Mouse (Mus musculus) activated CD4-positive, CD25-positive, alpha-beta regulatory T cell, adult 4 months (primary cell): ENCODE measurements around the gene Olfr9. TPM values are rescaled to one million over a fixed set of nuclear protein-coding genes. Genes with fewer than 3 reads are reported as not detected.

Experiments
- ATAC-seq: one replicate; pipeline ENCODE4 v1.8.0; 2017
- polyA plus RNA-seq, 2 experiments: library from polyadenylated mRNA; unstranded; fragments of 100-300 nt; shearing (Covaris generic); gene quantifications; one replicate each; pipeline ENCODE4 v1.2.1; 2017

The Olfr9 gene
- polyA plus RNA-seq, 2 experiments from 2014 or later: not detected

DNA sequence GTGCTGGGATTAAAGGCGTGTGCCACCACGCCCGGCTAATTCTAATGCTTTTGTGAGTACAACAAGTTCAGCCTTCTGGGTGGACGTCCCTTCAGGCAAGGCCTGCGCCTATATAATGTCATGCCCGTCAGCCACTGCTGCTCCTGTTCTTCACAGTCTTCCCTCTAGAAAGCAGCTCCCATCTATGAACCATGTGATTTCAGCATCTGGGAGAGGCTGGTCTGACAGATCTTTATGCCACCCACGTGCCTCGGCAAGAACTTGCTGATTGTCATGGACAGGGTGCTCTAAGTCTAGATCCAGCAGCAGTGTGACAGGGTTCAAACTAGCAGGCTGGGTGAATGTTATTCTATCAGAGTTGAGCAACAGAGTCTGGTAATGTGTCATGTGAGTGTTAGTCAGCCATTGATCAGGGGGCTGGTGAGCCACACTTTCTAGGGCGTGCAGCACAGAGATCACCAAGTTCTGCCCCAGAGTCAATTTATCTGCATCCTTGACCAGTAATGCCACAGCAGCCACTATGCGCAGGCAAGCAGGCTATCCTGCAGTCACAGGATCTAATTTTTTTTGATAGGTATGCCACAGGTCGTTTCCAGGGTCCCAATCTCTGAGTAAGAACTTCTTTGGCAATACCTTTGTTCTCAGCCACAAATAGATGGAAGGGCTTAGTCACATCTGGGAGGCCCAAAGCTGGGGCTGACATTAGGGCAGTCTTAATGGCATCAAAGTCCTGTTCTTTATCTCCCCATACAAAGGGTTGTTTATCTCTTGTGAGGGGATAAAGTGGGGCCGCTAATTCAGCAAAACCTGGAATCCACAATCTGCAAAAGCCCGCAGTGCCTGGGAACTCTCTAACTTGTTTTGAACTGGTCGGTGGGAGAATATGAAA, 15.0 kb downstream of the Olfr9 start:
- no peak for ATAC-seq

DNA sequence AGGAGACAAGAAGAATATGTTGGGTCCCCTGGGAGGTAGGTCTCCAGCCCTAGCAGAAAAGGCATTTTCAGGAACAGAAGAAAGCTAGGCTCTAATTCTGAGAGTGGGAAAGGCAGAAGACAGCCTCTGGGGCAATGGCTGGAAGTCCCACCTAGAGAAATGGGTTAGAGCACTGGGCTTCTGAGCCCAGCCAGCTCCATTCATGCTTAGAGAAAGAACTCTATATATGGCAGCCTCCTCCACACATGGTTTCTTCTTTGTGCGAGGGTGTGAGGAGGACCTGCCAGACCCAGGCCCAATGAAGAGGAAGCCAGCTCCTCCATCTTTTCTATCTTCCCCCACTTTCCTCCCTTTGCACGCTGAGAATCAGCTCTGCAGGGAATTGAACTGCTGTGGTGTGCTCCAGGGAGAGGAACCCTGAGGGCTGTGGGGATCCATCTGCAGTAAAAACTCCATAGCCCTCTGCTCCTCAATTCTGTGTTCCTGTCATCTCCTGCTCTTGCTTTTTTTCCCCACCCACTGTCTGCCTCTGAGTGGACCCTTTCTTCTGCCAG, 21.1 kb downstream of the Olfr9 start, which contains the start of gene Olfr763:
Olfr763 (plus strand) TSS at position 504 of the 554 bp plus-strand sequence.
- no peak for ATAC-seq

DNA sequence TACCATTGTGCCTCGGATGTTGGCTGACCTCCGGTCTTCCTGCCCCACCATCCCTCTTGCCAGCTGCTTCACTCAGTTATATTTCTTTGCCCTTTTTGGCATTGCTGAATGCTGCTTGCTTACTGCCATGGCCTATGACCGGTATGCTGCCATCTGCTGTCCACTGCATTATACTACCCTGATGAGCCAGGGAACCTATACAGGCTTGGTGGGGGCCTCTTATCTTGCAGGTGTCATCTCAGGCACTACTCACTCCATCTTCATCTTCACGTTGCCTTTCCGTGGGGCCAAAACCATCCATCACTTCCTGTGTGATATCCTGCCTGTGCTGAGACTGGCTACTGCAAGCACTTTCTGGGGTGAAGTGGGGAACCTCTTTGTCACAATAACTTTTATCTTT, 22.3 kb downstream of the Olfr9 start:
- peak; percentile 77 for ATAC-seq

DNA sequence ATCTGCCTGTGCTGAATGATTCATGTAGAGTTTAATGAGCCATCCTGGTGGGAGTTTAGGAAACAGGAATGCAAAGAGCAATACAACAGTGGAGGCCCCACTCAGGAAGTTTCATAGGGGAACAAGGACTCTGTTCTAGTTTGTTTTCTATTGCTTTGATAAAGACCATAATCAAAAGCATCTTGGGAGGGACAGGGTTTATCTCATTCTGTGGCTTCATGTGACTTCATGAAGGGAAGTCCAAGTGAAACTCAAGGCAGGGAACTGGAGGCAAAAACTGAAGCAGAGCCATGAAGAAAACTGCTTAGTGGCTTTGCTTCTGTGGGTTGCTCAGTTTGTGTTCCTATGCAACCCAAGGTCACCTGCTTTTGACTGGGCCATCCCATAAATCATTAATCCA, 25.2 kb downstream of the Olfr9 start:
- no peak for ATAC-seq

DNA sequence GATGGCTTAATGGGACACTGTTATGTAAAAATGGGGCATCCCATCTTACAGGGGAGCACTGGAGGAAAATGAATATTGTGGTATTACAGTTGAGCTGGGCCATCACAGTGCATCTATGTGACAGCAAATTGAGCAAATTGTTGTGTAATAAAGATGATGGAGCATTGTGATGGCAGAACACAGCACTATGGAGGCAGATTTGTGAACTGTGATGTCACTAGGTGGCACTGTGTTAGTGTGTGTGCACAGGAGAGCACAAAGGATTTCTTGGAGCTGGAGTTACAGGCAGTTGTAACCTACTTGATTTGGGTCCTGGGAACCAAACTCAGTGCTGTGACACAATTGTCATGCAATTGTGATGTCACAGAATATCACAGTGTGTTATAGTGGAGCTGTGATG, 34.1 kb downstream of the Olfr9 start:
- ATAC-seq: no peak

DNA sequence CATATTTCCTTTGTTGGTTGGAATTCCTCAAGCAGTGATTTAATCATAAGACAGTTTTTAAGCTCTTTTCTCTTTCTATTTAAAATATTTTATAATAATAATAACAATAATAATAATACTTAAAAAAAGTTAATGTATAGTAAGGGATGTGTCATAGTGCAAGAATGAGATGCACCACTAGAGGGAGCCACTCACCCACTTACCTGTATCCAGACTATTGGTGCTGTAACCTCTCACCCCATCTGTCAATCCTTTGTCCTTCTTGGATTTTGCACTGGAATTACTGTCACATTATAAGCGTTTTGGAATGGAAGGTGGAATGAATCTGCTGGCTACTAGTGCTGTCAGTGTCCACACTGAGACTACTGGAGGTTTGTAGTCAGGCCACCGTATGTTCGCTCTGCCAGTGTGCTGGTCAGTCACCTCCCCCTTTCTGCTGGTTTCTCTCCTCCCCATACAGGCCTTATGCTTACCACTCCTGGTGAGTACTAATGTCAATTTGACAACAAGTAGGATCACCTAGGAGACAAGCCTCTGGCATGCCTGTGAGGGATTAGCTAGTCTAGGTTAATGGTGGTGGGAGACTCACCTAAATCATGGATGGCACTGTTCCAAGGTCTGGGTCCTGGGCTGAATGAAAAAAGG, 36.9 kb downstream of the Olfr9 start:
- no peak for ATAC-seq

DNA sequence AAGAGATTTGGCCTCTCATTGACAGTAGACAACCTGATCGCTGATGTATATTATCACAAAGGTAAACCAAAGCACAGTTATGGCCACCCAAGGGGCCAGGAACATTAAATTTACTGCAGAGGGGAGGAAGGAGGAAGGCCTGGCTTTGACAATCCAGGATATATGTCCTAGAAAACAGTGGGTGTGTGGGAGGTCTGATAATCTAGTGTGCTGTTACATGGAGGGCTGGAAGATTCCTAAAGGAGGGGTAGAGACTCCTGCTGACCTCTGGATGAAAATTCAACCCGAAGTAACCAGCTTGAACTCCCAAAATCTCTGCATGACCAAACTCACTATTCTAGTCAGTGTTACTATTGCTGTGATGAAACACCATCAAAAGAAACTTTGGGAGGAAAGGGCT, 39.1 kb downstream of the Olfr9 start:
- no peak for ATAC-seq

DNA sequence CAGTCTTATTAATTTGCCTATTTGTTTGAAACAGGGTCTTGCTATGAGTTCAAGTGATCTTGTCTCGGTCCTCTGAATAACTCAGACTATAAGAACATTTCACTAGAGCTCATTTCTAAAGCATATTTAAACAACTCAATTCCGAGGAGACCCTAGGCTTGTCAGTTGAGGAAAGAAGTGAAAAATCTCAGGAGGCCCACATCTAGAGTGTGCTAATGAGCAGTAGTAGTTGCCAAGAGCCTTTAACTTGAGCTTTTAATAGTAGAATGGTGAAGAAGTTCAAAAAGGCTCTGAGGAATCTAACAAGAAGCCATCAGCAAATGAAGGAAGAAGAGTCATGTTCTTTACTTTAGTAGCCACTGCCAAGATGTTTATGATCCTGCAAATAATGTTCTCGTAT, 50.6 kb downstream of the Olfr9 start, which contains the start of gene Olfr764-ps1:
Olfr764-ps1 (minus strand) TSS at position 101 of the 400 bp plus-strand sequence.
- no peak for ATAC-seq

Other genes with a start within 250 kb of the Olfr9 start
- 100 to 1,000 TPM; 269 to 295 TPM for gene Dgka, start 244.6 kb upstream of the Olfr9 start, polyA plus RNA-seq
- gene Pym1, start 241.5 kb upstream of the Olfr9 start, polyA plus RNA-seq: 10 to 100 TPM; 64.1 to 79.7 TPM
- gene Mmp19, start 198.5 kb upstream of the Olfr9 start, polyA plus RNA-seq: not detected
- 10 to 100 TPM; 54.4 to 68.5 TPM for gene Dnajc14, start 185.4 kb upstream of the Olfr9 start, polyA plus RNA-seq
- gene Tmem198b, start 185.1 kb upstream of the Olfr9 start, polyA plus RNA-seq: 1 to 10 TPM; 3.3 to 3.4 TPM
- gene Sarnp, start 172.1 kb upstream of the Olfr9 start, polyA plus RNA-seq: 100 to 1,000 TPM; 192 to 229 TPM
- 10 to 100 TPM; 75.6 to 87.1 TPM for gene Ormdl2, start 167.8 kb upstream of the Olfr9 start, polyA plus RNA-seq
- 1 to 10 TPM; 5.0 to 5.6 TPM for gene Gdf11, start 97.7 kb upstream of the Olfr9 start, polyA plus RNA-seq
- under 1 TPM; 0.69 to 0.92 TPM for gene Cd63, start 88.4 kb upstream of the Olfr9 start, polyA plus RNA-seq
- gene Rdh5, start 66.5 kb upstream of the Olfr9 start, polyA plus RNA-seq: 1 to 10 TPM; 5.7 to 8.9 TPM
- 100 to 1,000 TPM; 218 to 252 TPM for gene Bloc1s1, start 65.4 kb upstream of the Olfr9 start, polyA plus RNA-seq
- gene Itga7, start 55.6 kb upstream of the Olfr9 start, polyA plus RNA-seq: 1 to 10 TPM; 2.9 to 6.1 TPM
- gene Mettl7b, start 28.4 kb upstream of the Olfr9 start, polyA plus RNA-seq: not detected
- not detected for gene Olfr763, start 21.4 kb downstream of the Olfr9 start, polyA plus RNA-seq
- gene Olfr764-ps1, start 50.5 kb downstream of the Olfr9 start, polyA plus RNA-seq: not detected
- gene Olfr765, start 60.6 kb downstream of the Olfr9 start, polyA plus RNA-seq: not detected
- gene Olfr766-ps1, start 79.5 kb downstream of the Olfr9 start, polyA plus RNA-seq: not detected
- under 1 TPM in 1 of 2 experiments, not detected in 1; 0.09 TPM for gene Olfr767, start 93.5 kb downstream of the Olfr9 start, polyA plus RNA-seq
- not detected for gene Olfr768, start 109.9 kb downstream of the Olfr9 start, polyA plus RNA-seq
- gene Olfr769, start 128.4 kb downstream of the Olfr9 start, polyA plus RNA-seq: under 1 TPM in 1 of 2 experiments, not detected in 1; 0.21 TPM
- not detected for gene Olfr770, start 149.6 kb downstream of the Olfr9 start, polyA plus RNA-seq
- not detected for gene Olfr771, start 175.3 kb downstream of the Olfr9 start, polyA plus RNA-seq
- gene Olfr772, start 188.5 kb downstream of the Olfr9 start, polyA plus RNA-seq: not detected
- gene Olfr773, start 198.0 kb downstream of the Olfr9 start, polyA plus RNA-seq: not detected
- not detected for gene Olfr774, start 246.8 kb downstream of the Olfr9 start, polyA plus RNA-seq